Mouse (Mus musculus) limb, embryonic 11.5 days (tissue): ENCODE data around the gene Ptcd2. TPM values are rescaled to one million over a fixed set of nuclear protein-coding genes. Genes with fewer than 3 reads are reported as not detected.

Experiments
- ATAC-seq: fragments of 200-750 bp; cut with Nextera tagmentation; 2 replicates; pipeline ENCODE4 v1.8.0; 2017; ENCODE audit warnings: low read depth; ENCODE audit not compliant: insufficient number of reproducible peaks, low FRiP score, low TSS enrichment
- DNase-seq: peaks from one replicate; pipeline ENCODE4 v3.0.0-alpha.2; 2015; ENCODE audit warnings: low spot score
- H3K27ac ChIP-seq: fragments of 300-500 bp; sonication (generic); replicated peaks from 2 replicates; pipeline ENCODE4 v1.5.1; 2014; ENCODE audit warnings: low read depth, mild to moderate bottlenecking, low read length
- H3K27me3 ChIP-seq: fragments of 300-500 bp; sonication (generic); 2 replicates; pipeline ENCODE4 v1.6.1; 2014; ENCODE audit warnings: mild to moderate bottlenecking, low read length, mixed read lengths; ENCODE audit not compliant: control insufficient read depth, insufficient read depth
- H3K36me3 ChIP-seq: fragments of 300-500 bp; sonication (generic); 2 replicates; pipeline ENCODE4 v1.6.1; 2014; ENCODE audit warnings: mild to moderate bottlenecking, low read length, moderate library complexity, mixed read lengths; ENCODE audit not compliant: control insufficient read depth, insufficient read depth
- H3K4me1 ChIP-seq: fragments of 300-500 bp; sonication (generic); 2 replicates; pipeline ENCODE4 v1.6.1; 2014; ENCODE audit warnings: low read length, mixed read lengths; ENCODE audit not compliant: control insufficient read depth, insufficient read depth
- H3K4me2 ChIP-seq: fragments of 300-500 bp; sonication (generic); 2 replicates; pipeline ENCODE4 v1.6.1; 2014; ENCODE audit warnings: low read depth, mild to moderate bottlenecking, moderate library complexity; ENCODE audit not compliant: severe bottlenecking
- H3K4me3 ChIP-seq: fragments of 300-500 bp; sonication (generic); 2 replicates; pipeline ENCODE4 v1.5.1; 2014; ENCODE audit warnings: low read depth, low read length
- H3K9ac ChIP-seq: fragments of 300-500 bp; sonication (generic); 2 replicates; pipeline ENCODE4 v1.6.1; 2014; ENCODE audit warnings: mild to moderate bottlenecking, low read length
- H3K9me3 ChIP-seq: fragments of 300-500 bp; sonication (generic); 2 replicates; pipeline ENCODE4 v1.6.1; 2016; ENCODE audit warnings: low read length; ENCODE audit not compliant: control insufficient read depth
- whole genome bisulfite sequencing: fragments of 180-500 bp; shearing (Covaris S2); extraction: QIAGEN DNeasy Blood & Tissue Kit; methylation state at CpG from one replicate; pipeline ENCODE4 v1.1.7; 2014; 5-methylcytosine and 5-hydroxymethylcytosine counted together
- polyA plus RNA-seq: library from polyadenylated mRNA; unstranded; fragments of >200 nt; fragmentation: Nextera tagmentation; extraction: Ambion mirVana; gene quantifications from 2 replicates; pipeline ENCODE4 v1.2.1, GENCODE M21; 2014

The Ptcd2 gene
- 57.1 and 58.7 TPM in 2 replicates for polyA plus RNA-seq

DNA sequence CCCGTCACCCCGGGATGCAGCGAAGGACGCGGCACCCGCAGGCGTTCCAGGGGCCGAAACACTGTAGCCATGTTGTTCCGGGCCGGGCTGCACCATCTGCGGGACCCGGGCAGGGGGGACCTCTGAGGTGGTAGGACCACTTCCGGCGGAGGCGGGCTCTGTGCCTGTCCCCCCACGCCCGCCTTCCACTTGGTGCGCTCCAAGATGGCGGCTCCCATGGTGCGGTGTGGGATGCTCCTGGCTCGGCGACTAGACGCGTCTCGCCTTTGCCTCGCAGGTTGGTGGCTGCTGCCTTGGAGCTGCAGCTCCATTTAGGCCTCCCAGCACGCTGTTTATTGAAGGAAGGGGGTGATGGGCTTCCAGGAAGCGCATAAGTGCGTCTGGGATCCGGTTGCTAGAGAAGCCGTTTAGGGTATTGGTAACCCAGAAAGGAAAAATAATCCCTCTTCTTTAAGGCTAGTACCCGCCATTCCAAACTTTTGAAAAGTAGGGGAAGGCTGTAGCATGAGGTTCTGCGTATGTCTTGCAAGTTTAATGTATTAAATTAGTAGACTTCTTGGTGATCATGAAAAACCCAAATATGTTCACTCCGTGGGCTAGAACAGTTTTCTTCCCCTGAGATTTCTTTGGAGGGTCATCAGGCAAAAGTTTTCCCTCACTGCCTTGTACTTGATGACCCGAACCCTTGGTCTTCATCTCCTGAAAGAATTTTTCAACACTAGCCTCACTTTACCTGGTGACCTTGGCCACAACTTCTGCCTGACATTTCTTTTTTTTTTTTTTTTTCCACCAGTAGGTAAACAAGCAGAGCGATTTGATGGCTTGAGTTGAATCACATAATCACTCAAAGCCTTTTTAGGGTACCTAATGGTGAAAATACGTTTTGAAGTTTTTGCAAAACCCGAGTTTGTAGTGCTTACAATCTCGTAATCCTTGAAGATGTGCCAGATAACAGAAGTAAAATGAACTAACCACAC is at the start of gene Ptcd2, which contains the start of gene Mrps27:
Gene Ptcd2, minus strand, starts transcription at position 107 of the 977 bp plus-strand sequence.
Gene Mrps27, plus strand, starts transcription at position 188 of the 977 bp plus-strand sequence.
- Histone ChIP-seq H3K4me2 (peak within 1 kb of the TSS; percentile 81), H3K27me3 (no peaks in the 10 kb centered on the region), H3K9me3 (no peaks in the 10 kb centered on the region), H3K9ac (peak within 1 kb of the TSS; percentile 91), H3K27ac (peak within 1 kb of the TSS; percentile 70; the same call in 1 of the 2 replicates), H3K4me3 (peak within 1 kb of the TSS; percentile 87), H3K36me3 (peaks cover 7% of the 10 kb centered on the region), H3K4me1 (peaks cover 4% of the 10 kb centered on the region)
- ATAC-seq (peak; percentile 98), DNase-seq (peak; percentile 99)
- 3% methylated on average over 39 of the region's 39 CpGs for WGBS

DNA sequence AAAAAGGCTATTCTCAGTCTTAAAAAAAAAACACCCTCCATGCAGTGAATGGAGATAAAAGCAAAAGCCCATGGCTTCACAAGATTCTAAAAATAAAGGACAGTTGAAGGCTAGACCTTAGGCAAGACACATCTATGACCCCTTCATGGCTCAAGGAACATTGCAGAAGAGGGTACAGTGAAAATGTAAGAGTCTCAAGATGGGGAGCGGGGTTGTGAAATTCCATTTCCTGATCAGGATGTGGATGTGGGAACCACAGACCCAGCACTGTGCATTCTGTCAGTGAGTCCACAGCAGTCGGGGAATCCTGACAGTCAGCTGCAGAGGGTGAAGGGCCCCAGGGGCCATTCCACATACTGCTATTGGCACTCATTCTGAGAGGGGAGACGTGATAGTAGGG is 48.6 kb upstream of the Ptcd2 start:
- Histone ChIP-seq H3K9me3 (no peaks in the 10 kb centered on the region), H3K4me1 (0 out of 2 replicates have a peak, but pooled peaks cover under 1% of the 10 kb centered on the region), H3K4me3 (no peak overlapping the region), H3K27me3 (no peaks in the 10 kb centered on the region), H3K4me2 (no peak overlapping the region), H3K36me3 (0 out of 2 replicates have a peak, but pooled peaks cover 2% of the 10 kb centered on the region), H3K9ac (no peak overlapping the region), H3K27ac (no peak overlapping the region)
- ATAC-seq (no peak), DNase-seq (no peak)
- 85% methylated on average over 3 of the region's 3 CpGs for WGBS

DNA sequence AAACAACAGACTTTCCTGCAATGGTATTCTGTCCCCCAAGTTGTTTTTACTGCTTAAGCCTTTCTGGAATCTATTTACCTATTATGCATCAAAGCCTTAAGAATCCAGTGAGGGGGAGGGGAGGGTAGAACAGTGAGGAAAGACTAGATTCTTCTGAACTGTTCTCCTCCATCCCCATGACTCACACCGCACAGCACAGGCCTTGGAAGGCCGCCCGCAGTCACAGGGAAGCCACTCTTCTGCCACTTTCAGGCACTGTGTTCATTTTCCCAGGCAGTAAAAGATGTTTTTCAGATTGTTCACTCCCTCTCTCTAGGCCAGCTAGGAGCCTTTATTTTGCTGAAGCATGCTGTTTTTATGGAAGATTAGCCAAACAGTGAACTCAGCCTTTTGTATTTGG is 46.9 kb upstream of the Ptcd2 start:
- Histone ChIP-seq H3K9ac (no peak overlapping the region), H3K27ac (no peak overlapping the region), H3K9me3 (no peaks in the 10 kb centered on the region)

DNA sequence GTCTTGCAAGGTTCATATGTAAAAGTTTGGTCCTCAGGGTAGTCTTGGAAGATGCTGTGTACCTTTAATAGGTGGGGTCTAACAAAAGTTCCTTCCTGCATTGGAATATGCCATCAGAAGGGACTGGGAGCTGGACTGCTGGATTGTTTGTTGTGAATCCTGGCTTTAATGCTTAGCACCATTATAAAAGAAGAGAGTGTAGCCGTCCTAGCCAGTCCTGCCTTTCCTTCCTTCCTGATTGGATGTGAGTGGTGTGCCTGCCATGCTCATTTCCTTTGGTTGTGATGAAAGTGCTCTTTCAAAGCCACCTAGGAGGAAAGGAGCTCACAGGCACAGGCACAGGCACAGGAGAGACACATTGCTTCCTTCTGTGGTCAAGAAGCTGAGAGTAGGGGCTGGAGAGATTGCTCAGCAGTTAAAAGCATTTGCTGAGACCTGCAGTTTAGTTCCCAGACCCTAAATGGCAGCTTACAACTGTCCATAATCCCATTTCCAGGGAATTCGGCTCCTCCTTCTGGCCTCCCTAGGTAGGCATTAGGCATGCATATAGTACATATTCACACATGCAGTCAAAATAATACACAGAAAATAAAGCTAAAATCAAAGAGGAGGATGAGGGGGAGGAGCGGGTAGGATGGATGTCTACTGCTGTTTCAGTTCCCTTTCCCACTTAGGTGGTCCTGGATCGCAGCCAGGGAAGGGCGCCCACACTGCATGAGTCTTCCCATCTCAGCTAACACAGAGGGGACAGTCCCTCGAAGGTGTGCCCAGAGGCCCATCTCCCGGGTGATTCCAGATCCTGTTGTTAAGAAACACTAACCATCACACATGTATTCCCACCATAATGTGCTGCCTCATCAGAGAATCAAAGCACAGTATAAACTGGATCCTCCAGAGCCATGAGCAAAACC is 43.7 kb upstream of the Ptcd2 start:
- Histone ChIP-seq H3K4me3 (no peak overlapping the region), H3K4me2 (no peak overlapping the region), H3K27ac (no peak overlapping the region), H3K9me3 (no peaks in the 10 kb centered on the region), H3K27me3 (no peaks in the 10 kb centered on the region), H3K4me1 (no peaks in the 10 kb centered on the region), H3K36me3 (no peaks in the 10 kb centered on the region; the same call in 1 of the 2 replicates), H3K9ac (no peak overlapping the region)
- WGBS: 78% methylated on average over 7 of the region's 7 CpGs
- ATAC-seq: no peak
- no peak for DNase-seq

More for the DNA sequence above, 46.9 kb upstream of the Ptcd2 start:
- Histone ChIP-seq H3K4me1 (no peaks in the 10 kb centered on the region), H3K4me2 (no peak overlapping the region), H3K4me3 (no peak overlapping the region), H3K27me3 (no peaks in the 10 kb centered on the region), H3K36me3 (0 out of 2 replicates have a peak, but pooled peaks cover 2% of the 10 kb centered on the region)
- DNase-seq: no peak
- WGBS: 90% methylated on average over 3 of the region's 3 CpGs
- no peak for ATAC-seq

DNA sequence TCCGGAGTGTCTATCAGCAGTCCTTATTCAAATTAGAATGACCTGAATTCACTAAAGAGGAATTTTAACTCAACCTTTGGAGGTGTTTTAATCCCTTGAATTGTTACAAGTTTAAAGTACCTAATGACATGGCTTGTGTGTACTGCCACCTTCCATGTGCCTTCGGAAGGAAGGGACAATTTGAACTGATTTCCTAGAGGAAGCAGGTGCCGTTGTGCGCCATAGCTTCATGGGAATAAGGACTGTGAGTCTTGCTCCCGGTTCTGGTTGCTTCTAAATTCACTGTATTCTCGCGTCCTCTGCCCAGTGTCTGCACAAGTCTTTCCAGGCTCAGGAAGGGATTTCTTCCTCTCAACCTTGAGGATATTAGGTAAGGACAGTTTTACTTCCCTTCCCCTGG is 41.8 kb upstream of the Ptcd2 start:
- Histone ChIP-seq H3K4me2 (no peak overlapping the region), H3K27me3 (no peaks in the 10 kb centered on the region), H3K4me3 (no peak overlapping the region), H3K9me3 (no peaks in the 10 kb centered on the region), H3K9ac (no peak overlapping the region), H3K36me3 (no peaks in the 10 kb centered on the region; the same call in 1 of the 2 replicates), H3K27ac (no peak overlapping the region), H3K4me1 (no peaks in the 10 kb centered on the region)
- ATAC-seq (no peak), DNase-seq (no peak)
- 94% methylated on average over 7 of the region's 7 CpGs for WGBS

DNA sequence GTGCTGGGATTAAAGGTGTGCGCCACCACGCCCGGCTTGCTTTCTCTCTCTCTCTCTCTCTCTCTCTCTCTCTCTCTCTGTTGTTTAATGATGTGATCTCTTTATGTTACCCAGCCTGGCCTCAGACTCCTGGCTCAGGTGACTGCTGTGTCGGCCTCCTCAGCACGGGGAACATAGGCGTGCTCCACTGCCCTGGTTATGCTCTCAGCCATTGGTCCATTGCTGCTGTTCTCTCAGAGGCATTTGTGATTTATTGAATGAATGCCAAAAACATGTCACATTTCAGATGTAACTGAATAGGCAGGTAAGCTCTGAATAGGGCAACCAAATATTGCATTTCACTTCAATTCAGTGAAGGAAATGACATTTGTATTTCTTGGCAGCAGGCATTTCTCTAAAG is 41.4 kb upstream of the Ptcd2 start:
- Histone ChIP-seq H3K27ac (no peak overlapping the region), H3K4me1 (no peaks in the 10 kb centered on the region), H3K4me3 (no peak overlapping the region), H3K36me3 (no peaks in the 10 kb centered on the region; the same call in 1 of the 2 replicates), H3K4me2 (no peak overlapping the region), H3K9me3 (no peaks in the 10 kb centered on the region), H3K9ac (no peak overlapping the region), H3K27me3 (no peaks in the 10 kb centered on the region)
- no peak for ATAC-seq
- no peak for DNase-seq
- WGBS: 91% methylated on average over 6 of the region's 6 CpGs

DNA sequence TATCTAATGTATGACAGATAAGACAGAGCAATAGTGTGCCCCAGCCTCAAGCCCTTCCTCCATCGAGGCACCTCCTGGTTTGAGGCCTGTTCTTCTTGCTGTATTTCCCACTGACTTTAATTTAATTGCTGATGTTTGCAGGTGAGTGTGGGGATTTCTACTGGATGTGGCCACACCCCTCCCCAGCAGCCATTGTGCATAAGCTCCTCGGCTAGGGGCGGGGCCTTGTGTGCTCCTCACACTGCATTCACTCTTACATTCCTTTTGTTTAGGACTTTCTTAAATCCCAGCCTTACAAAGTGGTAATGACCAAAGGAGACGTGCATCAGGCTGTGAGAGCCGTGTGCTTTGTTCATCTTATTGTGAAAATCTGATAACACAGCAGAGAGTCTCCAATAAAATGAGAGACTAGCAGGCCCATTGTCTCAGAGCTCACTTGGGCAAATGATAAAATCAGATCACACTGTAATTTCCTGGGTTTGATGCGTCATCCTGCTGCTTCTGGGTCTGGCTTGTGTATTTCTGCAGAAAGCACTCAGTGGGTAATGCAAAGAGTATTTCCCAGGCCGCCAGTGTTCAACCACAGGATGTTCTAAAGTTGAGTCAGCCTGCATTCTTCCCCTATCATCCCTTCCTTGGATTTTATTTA is 40.2 kb upstream of the Ptcd2 start:
- H3K9me3 ChIP-seq: no peaks in the 10 kb centered on the region
- H3K4me2 ChIP-seq: no peak overlapping the region
- H3K9ac ChIP-seq: no peak overlapping the region
- no peak for DNase-seq
- H3K27ac ChIP-seq: no peak overlapping the region
- no peaks in the 10 kb centered on the region for H3K4me1 ChIP-seq
- no peak overlapping the region for H3K4me3 ChIP-seq
- WGBS: 83% methylated on average over 7 of the region's 7 CpGs
- H3K27me3 ChIP-seq: no peaks in the 10 kb centered on the region
- ATAC-seq: no peak
- H3K36me3 ChIP-seq: no peaks in the 10 kb centered on the region; the same call in 1 of the 2 replicates
